In the genomic region with DNA sequence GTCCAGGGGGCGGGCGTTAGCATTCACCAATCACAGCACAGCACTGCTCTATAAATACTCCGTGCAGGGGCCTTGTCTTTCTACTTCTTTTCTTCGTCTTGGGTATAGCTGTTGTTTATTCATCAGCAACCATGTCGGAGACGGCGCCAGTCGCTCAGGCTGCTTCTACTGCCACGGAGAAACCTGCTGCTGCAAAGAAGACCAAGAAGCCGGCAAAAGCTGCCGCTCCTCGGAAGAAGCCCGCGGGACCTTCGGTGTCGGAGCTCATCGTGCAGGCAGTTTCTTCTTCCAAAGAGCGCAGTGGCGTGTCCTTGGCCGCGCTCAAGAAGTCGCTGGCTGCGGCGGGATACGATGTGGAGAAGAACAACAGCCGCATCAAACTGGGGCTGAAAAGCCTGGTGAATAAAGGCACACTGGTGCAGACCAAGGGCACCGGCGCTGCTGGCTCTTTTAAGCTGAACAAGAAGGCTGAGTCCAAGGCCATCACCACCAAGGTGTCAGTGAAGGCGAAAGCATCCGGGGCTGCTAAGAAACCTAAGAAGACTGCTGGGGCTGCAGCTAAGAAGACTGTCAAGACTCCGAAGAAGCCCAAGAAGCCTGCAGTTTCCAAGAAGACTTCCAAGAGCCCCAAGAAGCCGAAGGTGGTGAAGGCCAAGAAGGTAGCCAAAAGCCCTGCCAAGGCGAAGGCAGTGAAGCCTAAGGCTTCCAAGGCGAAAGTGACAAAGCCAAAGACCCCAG, we compare ENCODE assay signal across 8 mouse cellular contexts. TPM values are rescaled to one million over a fixed set of nuclear protein-coding genes. Genes with fewer than 3 reads are reported as not detected.
DNase-seq lines count a peak whose midpoint lies in the region; ATAC-seq and TF ChIP-seq lines count a peak whose summit lies in the region.

TSS of gene Hist1h1a (plus strand) at position 81 of the 738 bp plus-strand sequence.

- H3K4me3 ChIP-seq in embryonic facial prominence, embryonic 14.5 days (ENCODE audit: low read depth, low read length) = peak within 1 kb of the TSS; percentile 54
- H3K4me3 ChIP-seq in kidney, embryonic 14.5 days (ENCODE audit: low read length) = peak within 1 kb of the TSS; percentile 57
- H3K4me3 ChIP-seq in liver, embryonic 11.5 days (ENCODE audit: low read depth, low read length) = peak within 1 kb of the TSS; percentile 56
- H3K4me3 ChIP-seq in myocyte = peak within 1 kb of the TSS; percentile 29

- DNase-seq in 3T3-L1 (ENCODE audit: low read depth, low spot score) = peak; percentile 59
- DNase-seq in adrenal gland, postnatal 36 days = peak; percentile 83 to 90
- peak; percentile 98 for DNase-seq in embryonic facial prominence, embryonic 14.5 days (ENCODE audit: low spot score)
- DNase-seq in heart, adult 9 months (ENCODE audit: low spot score in 2 of 2) = peak; percentile 78 to 80
- DNase-seq in liver, embryonic 11.5 days (ENCODE audit: low spot score) = peak; percentile 92
- peak; percentile 92 to 93 for DNase-seq in spleen, postnatal 4 days (ENCODE audit: low spot score in 2 of 2)

- peak within 1 kb of the TSS; percentile 93 for H3K27ac ChIP-seq in embryonic facial prominence, embryonic 14.5 days (replicated peaks; ENCODE audit: low read depth, low read length)
- H3K27ac ChIP-seq in kidney, embryonic 14.5 days (ENCODE audit: low read depth, low read length) = peak within 1 kb of the TSS; percentile 98
- peak within 1 kb of the TSS; percentile 99 for H3K27ac ChIP-seq in liver, embryonic 11.5 days (ENCODE audit: low read depth, low read length)

- no peaks in the 10 kb centered on the region for H3K27me3 ChIP-seq in embryonic facial prominence, embryonic 14.5 days (replicated peaks; ENCODE audit: control insufficient read depth, insufficient read depth, low read length)
- H3K27me3 ChIP-seq in kidney, embryonic 14.5 days (ENCODE audit: control insufficient read depth, insufficient read depth, low read length) = no peaks in the 10 kb centered on the region
- no peaks in the 10 kb centered on the region for H3K27me3 ChIP-seq in liver, embryonic 11.5 days (replicated peaks; ENCODE audit: control insufficient read depth, insufficient read depth, low read length)
- H3K27me3 ChIP-seq in myocyte (ENCODE audit: control insufficient read depth, insufficient read depth, insufficient read length) = no peaks in the 10 kb centered on the region

- H3ac ChIP-seq in myocyte (ENCODE audit: control insufficient read depth, insufficient read length) = no peak within 1 kb of the TSS

- no peaks in the 10 kb centered on the region for H3K36me3 ChIP-seq in embryonic facial prominence, embryonic 14.5 days (ENCODE audit: control insufficient read depth, insufficient read depth, low read length)
- H3K36me3 ChIP-seq in kidney, embryonic 14.5 days (ENCODE audit: control insufficient read depth, insufficient read depth, low read length) = no peaks in the 10 kb centered on the region
- no peaks in the 10 kb centered on the region for H3K36me3 ChIP-seq in liver, embryonic 11.5 days (ENCODE audit: control insufficient read depth, insufficient read depth, low read length)
- H3K36me3 ChIP-seq in myocyte (ENCODE audit: control insufficient read depth, insufficient read depth) = no peaks in the 10 kb centered on the region

- no peaks in the 10 kb centered on the region for H3K79me2 ChIP-seq in myocyte (ENCODE audit: control insufficient read depth, insufficient read depth)

- peaks cover 20% of the 10 kb centered on the region for H3K4me1 ChIP-seq in embryonic facial prominence, embryonic 14.5 days (ENCODE audit: control insufficient read depth, insufficient read depth, low read length)
- H3K4me1 ChIP-seq in kidney, embryonic 14.5 days (ENCODE audit: control insufficient read depth, insufficient read depth, low read length) = peaks cover 18% of the 10 kb centered on the region; the same call in 1 of the 2 replicates
- H3K4me1 ChIP-seq in liver, embryonic 11.5 days (replicated peaks; ENCODE audit: control insufficient read depth, insufficient read depth, low read length) = peaks cover 34% of the 10 kb centered on the region

- ATAC-seq in embryonic facial prominence, embryonic 14.5 days (ENCODE audit: low read depth) = peak; percentile 78
- ATAC-seq in kidney, embryonic 14.5 days (ENCODE audit: low FRiP score, low TSS enrichment) = peak; percentile 72
- peak; percentile 50 for ATAC-seq in liver, embryonic 11.5 days (replicated peaks; ENCODE audit: low FRiP score)

- 3% methylated on average over 34 of the region's 34 CpGs for WGBS in embryonic facial prominence, embryonic 14.5 days
- 3% methylated on average over 34 of the region's 34 CpGs for WGBS in kidney, embryonic 14.5 days
- 4% methylated on average over 34 of the region's 34 CpGs for WGBS in liver, embryonic 11.5 days

- H3K4me2 ChIP-seq in embryonic facial prominence, embryonic 14.5 days (ENCODE audit: low read depth, low read length) = peak within 1 kb of the TSS; percentile 84
- peak within 1 kb of the TSS; percentile 55 for H3K4me2 ChIP-seq in kidney, embryonic 14.5 days (replicated peaks; ENCODE audit: low read depth, low read length)
- peak within 1 kb of the TSS; percentile 84 for H3K4me2 ChIP-seq in liver, embryonic 11.5 days
- H3K4me2 ChIP-seq in myocyte (ENCODE audit: low read depth) = peak within 1 kb of the TSS; percentile 100

- TF ChIP-seq POLR2A in myocyte (IDR thresholded peaks at IDR 0.05; ENCODE audit: insufficient read length, low read depth) = peak; percentile 75

- no peaks in the 10 kb centered on the region for H3K9me3 ChIP-seq in embryonic facial prominence, embryonic 14.5 days (ENCODE audit: control insufficient read depth, low read length)
- H3K9me3 ChIP-seq in kidney, embryonic 14.5 days (ENCODE audit: control insufficient read depth, low read length) = no peaks in the 10 kb centered on the region
- no peaks in the 10 kb centered on the region for H3K9me3 ChIP-seq in liver, embryonic 11.5 days (ENCODE audit: control insufficient read depth, low read length)

- peak within 1 kb of the TSS; percentile 76 for H3K9ac ChIP-seq in embryonic facial prominence, embryonic 14.5 days (ENCODE audit: low read depth, low read length)
- peak within 1 kb of the TSS; percentile 81 for H3K9ac ChIP-seq in kidney, embryonic 14.5 days (ENCODE audit: low read depth, low read length)
- peak within 1 kb of the TSS; percentile 83 for H3K9ac ChIP-seq in liver, embryonic 11.5 days (ENCODE audit: low read depth, low read length)

TF ChIP-seq in myocyte, 11 proteins besides CTCF, POLR2A, EP300 and RAD21:
- TF ChIP-seq POLR2AphosphoS2 (IDR thresholded peaks at IDR 0.05; ENCODE audit: insufficient read length, low read depth) = peak; percentile 87
- TF ChIP-seq TCF3 (IDR thresholded peaks at IDR 0.05; ENCODE audit: insufficient read length, low read depth) = no peak

RNA-seq across cellular contexts. Expression of gene Hist1h1a, which starts in this region (rescaled TPM):
- 10 to 100 TPM; 35.0 to 39.8 TPM for total RNA-seq in adrenal gland, postnatal 36 days (2021)
- 3.2 and 3.5 TPM in 2 replicates for polyA plus RNA-seq in embryonic facial prominence, embryonic 14.5 days (2014; fragmentation: Nextera tagmentation; extraction: Ambion mirVana)
- 3.5 and 6.5 TPM in 2 replicates for polyA plus RNA-seq in kidney, embryonic 14.5 days (2014; fragmentation: Nextera tagmentation; extraction: Ambion mirVana)
- 2.8 and 3.9 TPM in 2 replicates for polyA plus RNA-seq in liver, embryonic 11.5 days (2014; fragmentation: Nextera tagmentation; extraction: Ambion mirVana)
- polyA plus RNA-seq in myocyte (2012; fragmentation: generic; extraction: Trizol) = 0.98 TPM

Comparison
In these comparisons a context has a peak if more than half of its experiments do, and no peak if none do; other contexts are left out.
1. Peak in every context shown above with its lines: DNase-seq, ATAC-seq, H3K4me3 ChIP-seq and H3K27ac ChIP-seq.